Mouse (Mus musculus) thymus, adult 2 months (tissue): ENCODE results near the gene Ppm1f. TPM values are rescaled to one million over a fixed set of nuclear protein-coding genes. Genes with fewer than 3 reads are reported as not detected.

Source experiments
- DNase-seq: peaks from one replicate; pipeline ENCODE4 v3.0.0; 2021
- H3K27ac ChIP-seq: fragments of 200-500 bp; 2 replicates; pipeline ENCODE4 v1.5.1; 2012; ENCODE audit warnings: low read length, control low read depth; ENCODE audit not compliant: control insufficient read depth, insufficient read depth
- H3K27me3 ChIP-seq: fragments of 200-500 bp; 2 replicates; pipeline ENCODE4 v1.6.1; 2012; ENCODE audit warnings: mild to moderate bottlenecking, low read length, moderate library complexity, mixed read lengths; ENCODE audit not compliant: control insufficient read depth, insufficient read depth
- H3K36me3 ChIP-seq: fragments of 200-500 bp; 2 replicates; pipeline ENCODE4 v1.6.1; 2012; ENCODE audit warnings: mild to moderate bottlenecking, low read length, moderate library complexity; ENCODE audit not compliant: control insufficient read depth, insufficient read depth
- H3K4me1 ChIP-seq: fragments of 200-500 bp; replicated peaks from 2 replicates; pipeline ENCODE4 v1.6.1; 2012; ENCODE audit warnings: low read length; ENCODE audit not compliant: control insufficient read depth, insufficient read depth
- H3K4me3 ChIP-seq: fragments of 200-500 bp; 2 replicates; pipeline ENCODE4 v1.5.1; 2012; ENCODE audit warnings: mild to moderate bottlenecking, low read length, control low read depth, moderate library complexity; ENCODE audit not compliant: control insufficient read depth, insufficient read depth
- CTCF ChIP-seq: fragments of 200-500 bp; IDR thresholded peaks from 2 replicates; pipeline ENCODE4 v1.5.1; 2012; ENCODE audit warnings: mild to moderate bottlenecking, control low read depth, low read length, moderate library complexity, borderline replicate concordance; ENCODE audit not compliant: control insufficient read depth, poor library complexity, insufficient read depth; ENCODE audit errors: extremely low read depth
- POLR2A ChIP-seq: fragments of 200-500 bp; IDR thresholded peaks from 2 replicates; pipeline ENCODE4 v1.6.1; 2012; ENCODE audit warnings: mild to moderate bottlenecking, low read length, control low read depth, moderate library complexity; ENCODE audit not compliant: control insufficient read depth, poor library complexity, insufficient read depth; ENCODE audit errors: extremely low read depth
- WGBS: fragments of 180-500 bp; shearing (Covaris S2); methylation state at CpG from one replicate; pipeline ENCODE4 v1.1.7; 2018; 5-methylcytosine and 5-hydroxymethylcytosine counted together
- polyA plus RNA-seq: library from polyadenylated mRNA; depleted of rRNA; stranded (reverse); fragments of >200 nt; gene quantifications from 2 replicates; pipeline ENCODE4 v1.2.3, GENCODE M21; 2012; rRNA removed

The Ppm1f gene
- polyA plus RNA-seq, 1 experiment: 24.7 TPM

DNA sequence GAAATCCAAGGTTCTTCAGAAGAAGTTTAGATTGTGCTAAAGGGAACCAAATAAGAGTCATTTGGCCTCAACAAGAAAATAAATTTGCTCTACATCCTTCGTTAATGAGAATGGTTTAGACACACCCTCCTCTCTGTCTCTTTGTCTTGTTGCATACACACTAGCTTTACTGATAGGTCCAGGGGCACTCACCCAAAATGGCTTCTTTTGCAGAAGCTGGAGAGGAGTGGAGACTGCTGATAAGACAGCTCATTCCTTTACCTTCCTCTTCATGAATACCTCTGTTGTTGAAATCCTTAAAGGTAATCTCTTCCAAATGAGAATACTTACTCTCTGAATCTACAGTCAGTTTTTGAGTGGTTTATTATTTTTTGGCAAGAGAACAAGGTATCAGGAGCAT is 68.9 kb downstream of the Ppm1f start:
- H3K4me3 ChIP-seq: no peak overlapping the region

DNA sequence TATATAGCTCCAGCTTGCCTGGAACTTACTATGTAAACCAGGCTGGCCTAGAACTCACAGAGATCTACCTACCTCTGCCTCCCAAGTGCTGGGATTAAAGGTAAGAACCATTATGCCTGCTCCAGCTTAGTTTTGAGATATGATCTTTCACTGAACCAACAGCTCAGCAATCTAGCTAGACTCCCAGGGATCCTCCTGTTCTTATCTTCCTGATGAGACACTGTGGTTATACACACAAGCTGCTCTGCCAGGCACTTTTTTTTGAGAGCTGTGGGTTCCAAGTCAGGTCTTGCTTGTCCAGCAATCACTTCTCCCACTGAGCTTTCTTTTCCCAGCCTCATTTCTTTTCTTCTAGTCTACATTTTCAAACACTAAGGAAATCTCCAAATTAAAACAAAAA is 70.0 kb downstream of the Ppm1f start:
- no peak for TF ChIP-seq POLR2A
- TF ChIP-seq CTCF: no peak
- H3K4me1 ChIP-seq: no peaks in the 10 kb centered on the region
- no peak for DNase-seq
- no peaks in the 10 kb centered on the region for H3K36me3 ChIP-seq
- H3K4me3 ChIP-seq: no peak overlapping the region
- H3K27me3 ChIP-seq: no peaks in the 10 kb centered on the region
- no peak overlapping the region for H3K27ac ChIP-seq

More for the DNA sequence above, 68.9 kb downstream of the Ppm1f start:
- no peaks in the 10 kb centered on the region for H3K27me3 ChIP-seq
- no peaks in the 10 kb centered on the region for H3K36me3 ChIP-seq
- H3K4me1 ChIP-seq: no peaks in the 10 kb centered on the region
- TF ChIP-seq POLR2A (no peak), CTCF (no peak)
- H3K27ac ChIP-seq: no peak overlapping the region
- WGBS: 74% methylated on average over 1 of the region's 1 CpGs
- no peak for DNase-seq

Other genes with a start within 250 kb of the Ppm1f start
- gene Olfr19, start 220.1 kb upstream of the Ppm1f start, polyA plus RNA-seq: not detected in 2 replicates
- gene Spag6l, start 67.0 kb upstream of the Ppm1f start, polyA plus RNA-seq: 0.24 and 0.44 TPM in 2 replicates
- 0.61 and 0.93 TPM in 2 replicates for gene Igll1, start 32.5 kb upstream of the Ppm1f start, polyA plus RNA-seq
- 101 and 104 TPM in 2 replicates for gene Top3b, start 25.7 kb upstream of the Ppm1f start, polyA plus RNA-seq
- gene Vpreb1, start 25.6 kb upstream of the Ppm1f start, polyA plus RNA-seq: 24.8 and 43.5 TPM in 2 replicates
- 126 and 145 TPM in 2 replicates for gene Mapk1, start 86.9 kb downstream of the Ppm1f start, polyA plus RNA-seq
- gene Ypel1, start 173.2 kb downstream of the Ppm1f start, polyA plus RNA-seq: 3.8 and 5.7 TPM in 2 replicates
- gene Ppil2, start 214.8 kb downstream of the Ppm1f start, polyA plus RNA-seq: 163 and 176 TPM in 2 replicates
- 105 and 118 TPM in 2 replicates for gene 2610318N02Rik, start 228.7 kb downstream of the Ppm1f start, polyA plus RNA-seq
- 60.3 and 69.8 TPM in 2 replicates for gene Sdf2l1, start 235.9 kb downstream of the Ppm1f start, polyA plus RNA-seq
- 19.3 and 21.4 TPM in 2 replicates for gene Ydjc, start 248.2 kb downstream of the Ppm1f start, polyA plus RNA-seq